Comparison of ENCODE assay signal across 28 mouse cellular contexts in the genomic region with DNA sequence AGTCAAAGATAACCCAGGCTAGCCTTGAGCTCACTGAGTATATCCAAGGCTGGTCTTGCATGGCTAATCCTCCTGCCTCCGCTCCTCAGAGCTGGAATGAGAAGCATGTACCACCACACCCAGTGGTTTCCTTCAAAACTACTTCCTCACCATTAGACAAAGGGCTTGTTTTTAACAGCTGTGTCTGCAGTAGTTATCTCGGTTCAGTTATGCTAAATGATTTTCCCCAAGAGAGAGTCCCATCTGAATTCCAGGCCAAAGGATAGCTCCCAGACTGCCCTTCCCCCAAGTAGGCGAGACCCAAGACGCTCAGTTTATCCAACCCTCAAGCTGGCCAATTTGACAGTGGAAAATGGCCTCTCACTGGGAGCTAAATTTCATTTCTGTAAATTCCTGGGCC. TPM values are rescaled to one million over a fixed set of nuclear protein-coding genes. Genes with fewer than 3 reads are reported as not detected.
DNase-seq lines count a peak whose midpoint lies in the region; ATAC-seq and TF ChIP-seq lines count a peak whose summit lies in the region.
"Had no signal": no experiment of that assay in that cellular context is flagged by ENCODE, and none has a peak within 500 bp of the region (broad histone marks: within the 10 kb centered on the region; RNA-seq: fewer than 3 reads in every experiment).

No protein-coding gene starts in this region.

- H3K79me2 ChIP-seq in heart, adult 2 months (replicated peaks; ENCODE audit: control insufficient read depth, insufficient read depth, low read length) = no peaks in the 10 kb centered on the region; the same call in 1 of the 2 replicates

- no peak for TF ChIP-seq EP300 in heart, adult 2 months (IDR thresholded peaks at IDR 0.05; ENCODE audit: insufficient read depth, low read depth, low read length)

- H3K27me3 ChIP-seq in heart, adult 2 months (ENCODE audit: control insufficient read depth, insufficient read depth, low read length) = no peaks in the 10 kb centered on the region
- no peaks in the 10 kb centered on the region for H3K27me3 ChIP-seq in kidney, postnatal 0 days (ENCODE audit: insufficient read depth, low read length)
- H3K27me3 ChIP-seq: forebrain, embryonic 13.5 days; hindbrain, embryonic 12.5 days; lung, embryonic 15.5 days; midbrain, embryonic 12.5 days; neural tube, embryonic 12.5 days had no signal

- peaks cover 19% of the 10 kb centered on the region for H3K4me1 ChIP-seq in heart, adult 2 months (ENCODE audit: control insufficient read depth, insufficient read depth, low read length)
- H3K4me1 ChIP-seq in kidney, postnatal 0 days (replicated peaks; ENCODE audit: insufficient read depth, low read length) = no peaks in the 10 kb centered on the region
- H3K4me1 ChIP-seq: lung, embryonic 15.5 days; neural tube, embryonic 12.5 days had no signal

- H3K36me3 ChIP-seq in heart, adult 2 months (ENCODE audit: control insufficient read depth, insufficient read depth, low read length) = peaks cover 28% of the 10 kb centered on the region
- peaks cover 73% of the 10 kb centered on the region for H3K36me3 ChIP-seq in kidney, postnatal 0 days (ENCODE audit: insufficient read depth, low read length)

- no peak overlapping the region for H3K9ac ChIP-seq in heart, adult 2 months (ENCODE audit: low read depth, low read length)
- H3K9ac ChIP-seq in kidney, postnatal 0 days (ENCODE audit: low read depth, low read length) = no peak overlapping the region
- H3K9ac ChIP-seq: forebrain, embryonic 13.5 days; hindbrain, embryonic 12.5 days; liver, embryonic 14.5 days; lung, embryonic 15.5 days; midbrain, embryonic 12.5 days; neural tube, embryonic 12.5 days had no signal

- no peak for TF ChIP-seq CTCF in heart, adult 2 months (IDR thresholded peaks at IDR 0.05)
- no peak for TF ChIP-seq CTCF in kidney, postnatal 0 days (IDR thresholded peaks at IDR 0.05; ENCODE audit: low read depth)

- ATAC-seq in kidney, postnatal 0 days (replicated peaks; ENCODE audit: low FRiP score, low read depth) = no peak
- no peak for ATAC-seq in CD4-positive, CD25-positive, alpha-beta regulatory T cell, adult 4 months
- ATAC-seq: forebrain, embryonic 13.5 days had no signal

- H3K9me3 ChIP-seq in kidney, postnatal 0 days (replicated peaks; ENCODE audit: low read length) = no peaks in the 10 kb centered on the region
- H3K9me3 ChIP-seq: embryonic facial prominence, embryonic 10.5 days; forebrain, embryonic 13.5 days; hindbrain, embryonic 12.5 days; lung, embryonic 15.5 days; midbrain, embryonic 12.5 days; neural tube, embryonic 12.5 days had no signal

- no peak overlapping the region for H3K4me2 ChIP-seq in kidney, postnatal 0 days (ENCODE audit: low read length)
- H3K4me2 ChIP-seq: forebrain, embryonic 13.5 days; hindbrain, embryonic 12.5 days; lung, embryonic 15.5 days; midbrain, embryonic 12.5 days; neural tube, embryonic 12.5 days had no signal

- WGBS in heart, adult 2 months = 39% methylated on average over 4 of the region's 4 CpGs
- 71% methylated on average over 4 of the region's 4 CpGs for WGBS in kidney, postnatal 0 days

- DNase-seq in heart, adult 2 months = peak in 1 of 2 experiments; percentile 52
- DNase-seq in heart, adult 8-10 months (ENCODE audit: low spot score) = no peak
- DNase-seq in kidney, postnatal 0 days (ENCODE audit: low spot score) = no peak
- no peak for DNase-seq in kidney, postnatal 10 days
- DNase-seq in R1 (ENCODE audit: low read depth, low spot score) = peak; percentile 100
- DNase-seq in urinary bladder, postnatal 25 days (ENCODE audit: low spot score) = no peak
- DNase-seq: adrenal gland, adult 2 months; cerebellum, adult 8-10 months; gastrocnemius, postnatal 14 days; kidney, adult 18-20 months; right cerebral cortex, adult 18-20 months; thymus, postnatal 14 days had no signal

- peak; percentile 45; the same call in 1 of the 2 replicates for TF ChIP-seq POLR2A in heart, adult 2 months (IDR thresholded peaks at IDR 0.05; ENCODE audit: insufficient read depth, low read depth, low read length)

- H3K4me3 ChIP-seq in heart, adult 2 months = no peak overlapping the region
- no peak overlapping the region for H3K4me3 ChIP-seq in kidney, postnatal 0 days (replicated peaks; ENCODE audit: low read depth, low read length)
- H3K4me3 ChIP-seq: embryonic facial prominence, embryonic 10.5 days; forebrain, embryonic 13.5 days; hindbrain, embryonic 12.5 days; lung, embryonic 15.5 days; midbrain, embryonic 12.5 days; neural tube, embryonic 12.5 days had no signal

- peak overlapping the region; percentile 72 for H3K27ac ChIP-seq in heart, adult 2 months
- 0 out of 2 replicates have a peak overlapping the region, but pooled peaks have one; percentile 8 for H3K27ac ChIP-seq in kidney, postnatal 0 days
- H3K27ac ChIP-seq: embryonic facial prominence, embryonic 10.5 days; forebrain, embryonic 13.5 days; hindbrain, embryonic 12.5 days; liver, embryonic 14.5 days; lung, embryonic 15.5 days; midbrain, embryonic 12.5 days; neural tube, embryonic 12.5 days had no signal

- intact Hi-C loops in heart, adult 2 months (cut with DNase I) = loop anchor here (1.0 kb wide), 1 partner anchor 10 kb away; no protein-coding TSS in a partner anchor

RNA-seq across cellular contexts. Expression of a gene that starts 20.1 kb away (rescaled TPM):
- 1 to 10 TPM; 1.3 to 1.5 TPM for total RNA-seq in heart, adult 2 months (2021)
- polyA plus RNA-seq in heart, adult 2 months (2012; rRNA removed) = 0.97 and 1.4 TPM in 2 replicates
- total RNA-seq in heart, adult 8-10 months (2022) = 1 to 10 TPM; 1.0 to 2.5 (median 2.0) TPM
- polyA plus RNA-seq in kidney, postnatal 0 days (2015; fragmentation: Nextera tagmentation; extraction: Ambion mirVana) = 13.8 and 15.7 TPM in 2 replicates
- polyA plus RNA-seq in CD4-positive, CD25-positive, alpha-beta regulatory T cell, adult 4 months (2017; shearing (Covaris generic)) = under 1 TPM in 1 of 2 experiments, not detected in 1; 0.50 TPM
- total RNA-seq: common myeloid progenitor, adult 5-6 weeks; megakaryocyte progenitor cell, adult 5-6 weeks; monocyte, adult 5-6 weeks had no signal

RNA-seq across cellular contexts. Expression of a gene that starts 21.6 kb away (rescaled TPM):
- 100 to 1,000 TPM; 234 to 237 TPM for total RNA-seq in heart, adult 2 months (2021)
- 317 and 318 TPM in 2 replicates for polyA plus RNA-seq in heart, adult 2 months (2012; rRNA removed)
- total RNA-seq in heart, adult 8-10 months (2022) = 100 to 1,000 TPM; 224 to 279 (median 261) TPM
- polyA plus RNA-seq in kidney, postnatal 0 days (2015; fragmentation: Nextera tagmentation; extraction: Ambion mirVana) = 119 and 129 TPM in 2 replicates
- 1 to 10 TPM in 1 of 2 experiments, under 1 TPM in 1; 0.32 to 1.9 TPM for polyA plus RNA-seq in CD4-positive, CD25-positive, alpha-beta regulatory T cell, adult 4 months (2017; shearing (Covaris generic))

RNA-seq across cellular contexts. Expression of a gene that starts 38.6 kb away (rescaled TPM):
- total RNA-seq in heart, adult 2 months (2021) = 10 to 100 TPM; 13.4 to 16.8 TPM
- 29.7 and 35.6 TPM in 2 replicates for polyA plus RNA-seq in heart, adult 2 months (2012; rRNA removed)
- total RNA-seq in heart, adult 8-10 months (2022) = 10 to 100 TPM; 13.7 to 19.4 (median 16.4) TPM
- polyA plus RNA-seq in kidney, postnatal 0 days (2015; fragmentation: Nextera tagmentation; extraction: Ambion mirVana) = 51.4 and 54.5 TPM in 2 replicates
- not detected for polyA plus RNA-seq in CD4-positive, CD25-positive, alpha-beta regulatory T cell, adult 4 months (2017; shearing (Covaris generic))

RNA-seq across cellular contexts. Expression of a gene that starts 39.5 kb away (rescaled TPM):
- 1 to 10 TPM; 7.4 to 7.5 TPM for total RNA-seq in heart, adult 2 months (2021)
- 24.8 and 35.6 TPM in 2 replicates for polyA plus RNA-seq in heart, adult 2 months (2012; rRNA removed)
- 10 to 100 TPM in 1 of 4 experiments, 1 to 10 TPM in 3; 9.0 to 11.1 (median 9.0) TPM for total RNA-seq in heart, adult 8-10 months (2022)
- polyA plus RNA-seq in kidney, postnatal 0 days (2015; fragmentation: Nextera tagmentation; extraction: Ambion mirVana) = 108 and 122 TPM in 2 replicates
- not detected for polyA plus RNA-seq in CD4-positive, CD25-positive, alpha-beta regulatory T cell, adult 4 months (2017; shearing (Covaris generic))
- total RNA-seq: common myeloid progenitor, adult 5-6 weeks; megakaryocyte progenitor cell, adult 5-6 weeks had no signal

RNA-seq across cellular contexts. Expression of a gene that starts 41.8 kb away (rescaled TPM):
- not detected for total RNA-seq in heart, adult 2 months (2021)
- not detected in 2 replicates for polyA plus RNA-seq in heart, adult 2 months (2012; rRNA removed)
- not detected for total RNA-seq in heart, adult 8-10 months (2022)
- polyA plus RNA-seq in kidney, postnatal 0 days (2015; fragmentation: Nextera tagmentation; extraction: Ambion mirVana) = not detected in 2 replicates
- polyA plus RNA-seq in CD4-positive, CD25-positive, alpha-beta regulatory T cell, adult 4 months (2017; shearing (Covaris generic)) = not detected
- total RNA-seq: adrenal gland, adult 2 months; common myeloid progenitor, adult 5-6 weeks; gastrocnemius, postnatal 14 days; layer of hippocampus, postnatal 10 days; left cerebral cortex, postnatal 10 days; megakaryocyte progenitor cell, adult 5-6 weeks; monocyte, adult 5-6 weeks had no signal
- polyA plus RNA-seq: adrenal gland, adult 2 months; frontal cortex, adult 2 months; heart, embryonic 14.5 days; large intestine, adult 2 months; liver, embryonic 14.5 days; lung, embryonic 15.5 days; neural tube, embryonic 12.5 days had no signal

Comparison
In these comparisons a context has a peak if more than half of its experiments do, and no peak if none do; other contexts are left out.
1. RNA of a gene that starts 21.6 kb away (polyA plus RNA-seq): 317 to 318 TPM in heart, adult 2 months and 119 to 129 TPM in kidney, postnatal 0 days; 0.32 to 1.9 TPM in CD4-positive, CD25-positive, alpha-beta regulatory T cell, adult 4 months; every median in the first group is over 10 times any median in the second.
2. RNA of a gene that starts 38.6 kb away (polyA plus RNA-seq): 51.4 to 54.5 TPM in kidney, postnatal 0 days and 29.7 to 35.6 TPM in heart, adult 2 months; not detected in CD4-positive, CD25-positive, alpha-beta regulatory T cell, adult 4 months; every median in the first group is over 10 times any median in the second.